Mouse (Mus musculus): ENCODE measurements at regions not wholly inside any gene's neighbourhood (a gene's known extent, or its start where the extent isn't known, plus 50 kb on each side); places are given as distances from the start of the nearest gene placed in this dataset.

- DNase-seq (ENCODE audit: low spot score) (no peak), ATAC-seq (ENCODE audit: insufficient number of reproducible peaks, low FRiP score, low TSS enrichment, low read depth) (no peak)
- H3K36me3 ChIP-seq (ENCODE audit: control insufficient read depth, insufficient read depth, low read length) = no peaks in the 10 kb centered on the region
- WGBS = 43% methylated on average over 1 of the region's 1 CpGs
- no peak overlapping the region for H3K27ac ChIP-seq (replicated peaks; ENCODE audit: low read depth, low read length)
- H3K27me3 ChIP-seq (ENCODE audit: control insufficient read depth, insufficient read depth, low read length) = no peaks in the 10 kb centered on the region
- no peaks in the 10 kb centered on the region for H3K4me1 ChIP-seq (ENCODE audit: control insufficient read depth, insufficient read depth, low read length)
- H3K9me3 ChIP-seq (ENCODE audit: control insufficient read depth, low read length) = no peaks in the 10 kb centered on the region
- H3K4me3 ChIP-seq (ENCODE audit: low read depth, low read length) = no peak overlapping the region
- H3K4me2 ChIP-seq (ENCODE audit: low read depth, severe bottlenecking) = no peak overlapping the region
- no peak overlapping the region for H3K9ac ChIP-seq (ENCODE audit: low read length)
These were observed 315.9 kb downstream of the Tmem135 start for GRCm38 (mm10) chr7:89088141-89088540.

GRCm38 (mm10) chr7:89086348-89086747, 317.7 kb downstream of the Tmem135 start:
- Histone ChIP-seq H3K4me1 (ENCODE audit: control insufficient read depth, insufficient read depth, low read length) (no peaks in the 10 kb centered on the region), H3K4me2 (ENCODE audit: low read depth, severe bottlenecking) (no peak overlapping the region), H3K4me3 (ENCODE audit: low read depth, low read length) (no peak overlapping the region), H3K36me3 (ENCODE audit: control insufficient read depth, insufficient read depth, low read length) (no peaks in the 10 kb centered on the region), H3K27me3 (ENCODE audit: control insufficient read depth, insufficient read depth, low read length) (no peaks in the 10 kb centered on the region), H3K27ac (replicated peaks; ENCODE audit: low read depth, low read length) (no peak overlapping the region), H3K9ac (ENCODE audit: low read length) (no peak overlapping the region), H3K9me3 (ENCODE audit: control insufficient read depth, low read length) (no peaks in the 10 kb centered on the region)
- DNase-seq (ENCODE audit: low spot score) (no peak), ATAC-seq (ENCODE audit: insufficient number of reproducible peaks, low FRiP score, low TSS enrichment, low read depth) (no peak)
- 59% methylated on average over 1 of the region's 1 CpGs for WGBS

GRCm38 (mm10) chr7:89073939-89074690, 329.9 kb downstream of the Tmem135 start:
- 83% methylated on average over 7 of the region's 7 CpGs for WGBS
- Histone ChIP-seq H3K27me3 (ENCODE audit: control insufficient read depth, insufficient read depth, low read length) (no peaks in the 10 kb centered on the region), H3K4me3 (ENCODE audit: low read depth, low read length) (no peak overlapping the region), H3K4me2 (ENCODE audit: low read depth, severe bottlenecking) (no peak overlapping the region), H3K9me3 (ENCODE audit: control insufficient read depth, low read length) (no peaks in the 10 kb centered on the region), H3K9ac (ENCODE audit: low read length) (no peak overlapping the region), H3K36me3 (ENCODE audit: control insufficient read depth, insufficient read depth, low read length) (no peaks in the 10 kb centered on the region), H3K4me1 (ENCODE audit: control insufficient read depth, insufficient read depth, low read length) (no peaks in the 10 kb centered on the region), H3K27ac (replicated peaks; ENCODE audit: low read depth, low read length) (no peak overlapping the region)
- DNase-seq (ENCODE audit: low spot score) (no peak), ATAC-seq (ENCODE audit: insufficient number of reproducible peaks, low FRiP score, low TSS enrichment, low read depth) (no peak)

GRCm38 (mm10) chr7:89070030-89070429, 334.0 kb downstream of the Tmem135 start:
- Histone ChIP-seq H3K27me3 (ENCODE audit: control insufficient read depth, insufficient read depth, low read length) (no peaks in the 10 kb centered on the region), H3K4me2 (ENCODE audit: low read depth, severe bottlenecking) (no peak overlapping the region), H3K9me3 (ENCODE audit: control insufficient read depth, low read length) (no peaks in the 10 kb centered on the region), H3K4me1 (ENCODE audit: control insufficient read depth, insufficient read depth, low read length) (no peaks in the 10 kb centered on the region), H3K9ac (ENCODE audit: low read length) (no peak overlapping the region), H3K4me3 (ENCODE audit: low read depth, low read length) (no peak overlapping the region), H3K36me3 (ENCODE audit: control insufficient read depth, insufficient read depth, low read length) (no peaks in the 10 kb centered on the region), H3K27ac (replicated peaks; ENCODE audit: low read depth, low read length) (no peak overlapping the region)
- no peak for DNase-seq (ENCODE audit: low spot score)
- no peak for ATAC-seq (ENCODE audit: insufficient number of reproducible peaks, low FRiP score, low TSS enrichment, low read depth)

GRCm38 (mm10) chr7:89064462-89064861, 339.6 kb downstream of the Tmem135 start:
- ATAC-seq (ENCODE audit: insufficient number of reproducible peaks, low FRiP score, low TSS enrichment, low read depth) (no peak), DNase-seq (ENCODE audit: low spot score) (no peak)
- Histone ChIP-seq H3K27me3 (ENCODE audit: control insufficient read depth, insufficient read depth, low read length) (no peaks in the 10 kb centered on the region), H3K4me1 (ENCODE audit: control insufficient read depth, insufficient read depth, low read length) (no peaks in the 10 kb centered on the region), H3K9me3 (ENCODE audit: control insufficient read depth, low read length) (no peaks in the 10 kb centered on the region), H3K4me2 (ENCODE audit: low read depth, severe bottlenecking) (no peak overlapping the region), H3K9ac (ENCODE audit: low read length) (no peak overlapping the region), H3K27ac (replicated peaks; ENCODE audit: low read depth, low read length) (no peak overlapping the region), H3K36me3 (ENCODE audit: control insufficient read depth, insufficient read depth, low read length) (no peaks in the 10 kb centered on the region), H3K4me3 (ENCODE audit: low read depth, low read length) (no peak overlapping the region)
- WGBS = 90% methylated on average over 3 of the region's 3 CpGs

GRCm38 (mm10) chr7:89063630-89064029, 340.4 kb downstream of the Tmem135 start:
- WGBS = 65% methylated on average over 10 of the region's 10 CpGs
- no peak overlapping the region for H3K9ac ChIP-seq (ENCODE audit: low read length)
- ATAC-seq (ENCODE audit: insufficient number of reproducible peaks, low FRiP score, low TSS enrichment, low read depth) = no peak
- no peaks in the 10 kb centered on the region for H3K36me3 ChIP-seq (ENCODE audit: control insufficient read depth, insufficient read depth, low read length)
- H3K4me1 ChIP-seq (ENCODE audit: control insufficient read depth, insufficient read depth, low read length) = no peaks in the 10 kb centered on the region
- H3K4me2 ChIP-seq (ENCODE audit: low read depth, severe bottlenecking) = no peak overlapping the region
- no peaks in the 10 kb centered on the region for H3K27me3 ChIP-seq (ENCODE audit: control insufficient read depth, insufficient read depth, low read length)
- H3K27ac ChIP-seq (replicated peaks; ENCODE audit: low read depth, low read length) = no peak overlapping the region
- no peaks in the 10 kb centered on the region for H3K9me3 ChIP-seq (ENCODE audit: control insufficient read depth, low read length)
- no peak for DNase-seq (ENCODE audit: low spot score)
- H3K4me3 ChIP-seq (ENCODE audit: low read depth, low read length) = no peak overlapping the region

- 93% methylated on average over 2 of the region's 2 CpGs for WGBS
These were observed 349.5 kb downstream of the Tmem135 start for GRCm38 (mm10) chr7:89054494-89054893.

GRCm38 (mm10) chr7:89051240-89051639, 352.8 kb downstream of the Tmem135 start:
- 70% methylated on average over 5 of the region's 5 CpGs for WGBS
- Histone ChIP-seq H3K27me3 (ENCODE audit: control insufficient read depth, insufficient read depth, low read length) (no peaks in the 10 kb centered on the region), H3K9me3 (ENCODE audit: control insufficient read depth, low read length) (no peaks in the 10 kb centered on the region), H3K27ac (replicated peaks; ENCODE audit: low read depth, low read length) (no peak overlapping the region), H3K4me2 (ENCODE audit: low read depth, severe bottlenecking) (no peak overlapping the region), H3K9ac (ENCODE audit: low read length) (no peak overlapping the region), H3K4me1 (ENCODE audit: control insufficient read depth, insufficient read depth, low read length) (no peaks in the 10 kb centered on the region), H3K4me3 (ENCODE audit: low read depth, low read length) (no peak overlapping the region), H3K36me3 (ENCODE audit: control insufficient read depth, insufficient read depth, low read length) (no peaks in the 10 kb centered on the region)
- DNase-seq (ENCODE audit: low spot score) (no peak), ATAC-seq (ENCODE audit: insufficient number of reproducible peaks, low FRiP score, low TSS enrichment, low read depth) (no peak)

More at GRCm38 (mm10) chr7:89054494-89054893, 349.5 kb downstream of the Tmem135 start:
- Histone ChIP-seq H3K4me1 (ENCODE audit: control insufficient read depth, insufficient read depth, low read length) (no peaks in the 10 kb centered on the region), H3K4me3 (ENCODE audit: low read depth, low read length) (no peak overlapping the region), H3K4me2 (ENCODE audit: low read depth, severe bottlenecking) (no peak overlapping the region), H3K9me3 (ENCODE audit: control insufficient read depth, low read length) (no peaks in the 10 kb centered on the region), H3K27me3 (ENCODE audit: control insufficient read depth, insufficient read depth, low read length) (no peaks in the 10 kb centered on the region), H3K36me3 (ENCODE audit: control insufficient read depth, insufficient read depth, low read length) (no peaks in the 10 kb centered on the region), H3K9ac (ENCODE audit: low read length) (no peak overlapping the region), H3K27ac (replicated peaks; ENCODE audit: low read depth, low read length) (no peak overlapping the region)
- ATAC-seq (ENCODE audit: insufficient number of reproducible peaks, low FRiP score, low TSS enrichment, low read depth) (no peak), DNase-seq (ENCODE audit: low spot score) (no peak)
